Mouse (Mus musculus) neural tube, embryonic 14.5 days (tissue): ENCODE results near the gene Tmem117. TPM values are rescaled to one million over a fixed set of nuclear protein-coding genes. Genes with fewer than 3 reads are reported as not detected.
A peak's percentile ranks its signal among the peaks of the same experiment; 100 is the strongest.

Source experiments
- ATAC-seq: fragments of 200-750 bp; cut with Nextera tagmentation; 2 replicates; pipeline ENCODE4 v1.8.0; 2017; ENCODE audit warnings: low read depth, mild to moderate bottlenecking, moderate TSS enrichment, moderate library complexity
- H3K27ac ChIP-seq: fragments of 300-500 bp; sonication (generic); 2 replicates; pipeline ENCODE4 v1.5.1; 2014; ENCODE audit warnings: low read depth, mild to moderate bottlenecking, control low read depth, low read length, moderate library complexity, mixed read lengths
- H3K27me3 ChIP-seq: fragments of 300-500 bp; sonication (generic); 2 replicates; pipeline ENCODE4 v1.6.1; 2014; ENCODE audit warnings: low read length; ENCODE audit not compliant: control insufficient read depth, insufficient read depth
- H3K36me3 ChIP-seq: fragments of 300-500 bp; sonication (generic); 2 replicates; pipeline ENCODE4 v1.6.1; 2014; ENCODE audit warnings: low read length, mixed read lengths; ENCODE audit not compliant: control insufficient read depth, insufficient read depth
- H3K4me1 ChIP-seq: fragments of 300-500 bp; sonication (generic); 2 replicates; pipeline ENCODE4 v1.6.1; 2014; ENCODE audit warnings: low read length; ENCODE audit not compliant: control insufficient read depth, insufficient read depth
- H3K4me2 ChIP-seq: fragments of 300-500 bp; sonication (generic); 2 replicates; pipeline ENCODE4 v1.6.1; 2014; ENCODE audit warnings: mild to moderate bottlenecking, low read depth, low read length, control low read depth
- H3K4me3 ChIP-seq: fragments of 300-500 bp; sonication (generic); 2 replicates; pipeline ENCODE4 v1.5.1; 2014; ENCODE audit warnings: low read depth, low read length, control low read depth, mixed read lengths
- H3K9ac ChIP-seq: fragments of 300-500 bp; sonication (generic); replicated peaks from 2 replicates; pipeline ENCODE4 v1.6.1; 2014; ENCODE audit warnings: low read depth, mild to moderate bottlenecking, control low read depth, low read length, mixed read lengths
- H3K9me3 ChIP-seq: fragments of 300-500 bp; sonication (generic); 2 replicates; pipeline ENCODE4 v1.6.1; 2016; ENCODE audit warnings: low read length; ENCODE audit not compliant: control insufficient read depth
- WGBS: fragments of 180-500 bp; shearing (Covaris S2); extraction: QIAGEN DNeasy Blood & Tissue Kit; methylation state at CpG from one replicate; pipeline ENCODE4 v1.1.7; 2014; 5-methylcytosine and 5-hydroxymethylcytosine counted together
- polyA plus RNA-seq: library from polyadenylated mRNA; unstranded; fragments of >200 nt; fragmentation: Nextera tagmentation; extraction: Ambion mirVana; gene quantifications from 2 replicates; pipeline ENCODE4 v1.2.1, GENCODE M21; 2014

Tmem117 gene
- polyA plus RNA-seq, 1 experiment from 2014 or later: 19.5 TPM

- Histone ChIP-seq H3K4me3 (no peak overlapping the region), H3K27ac (no peak overlapping the region), H3K9ac (no peak overlapping the region), H3K36me3 (no peaks in the 10 kb centered on the region), H3K9me3 (no peaks in the 10 kb centered on the region), H3K27me3 (no peaks in the 10 kb centered on the region), H3K4me1 (no peaks in the 10 kb centered on the region), H3K4me2 (no peak overlapping the region)
- WGBS: 66% methylated on average over 19 of the region's 19 CpGs
- ATAC-seq: no peak
Measured at GRCm38 (mm10) chr15:94771691-94772090, 142.7 kb downstream of the Tmem117 start.

GRCm38 (mm10) chr15:94776119-94777069 lies 147.4 kb downstream of the Tmem117 start:
- no peak overlapping the region for H3K9ac ChIP-seq
- 32% methylated on average over 17 of the region's 17 CpGs for WGBS
- H3K9me3 ChIP-seq: no peaks in the 10 kb centered on the region
- no peak overlapping the region for H3K27ac ChIP-seq
- H3K27me3 ChIP-seq: no peaks in the 10 kb centered on the region
- no peaks in the 10 kb centered on the region for H3K4me1 ChIP-seq
- H3K4me2 ChIP-seq: no peak overlapping the region
- ATAC-seq: no peak
- H3K36me3 ChIP-seq: no peaks in the 10 kb centered on the region
- H3K4me3 ChIP-seq: no peak overlapping the region

GRCm38 (mm10) chr15:94781556-94781955 lies 152.5 kb downstream of the Tmem117 start:
- Histone ChIP-seq H3K4me3 (no peak overlapping the region), H3K27me3 (no peaks in the 10 kb centered on the region), H3K4me1 (no peaks in the 10 kb centered on the region), H3K9me3 (no peaks in the 10 kb centered on the region), H3K36me3 (no peaks in the 10 kb centered on the region), H3K27ac (no peak overlapping the region), H3K9ac (no peak overlapping the region), H3K4me2 (no peak overlapping the region)
- no peak for ATAC-seq
- WGBS: 39% methylated on average over 1 of the region's 1 CpGs

- no peaks in the 10 kb centered on the region for H3K9me3 ChIP-seq
- H3K9ac ChIP-seq: no peak overlapping the region
- no peaks in the 10 kb centered on the region for H3K36me3 ChIP-seq
- peaks cover 5% of the 10 kb centered on the region; the same call in 1 of the 2 replicates for H3K4me1 ChIP-seq
- WGBS: 81% methylated on average over 8 of the region's 8 CpGs
- no peaks in the 10 kb centered on the region for H3K27me3 ChIP-seq
- no peak overlapping the region for H3K4me2 ChIP-seq
- no peak for ATAC-seq
- H3K4me3 ChIP-seq: no peak overlapping the region
- H3K27ac ChIP-seq: no peak overlapping the region
Measured at GRCm38 (mm10) chr15:94793455-94793854, 164.4 kb downstream of the Tmem117 start.

- no peak for ATAC-seq
- Histone ChIP-seq H3K27ac (no peak overlapping the region), H3K36me3 (no peaks in the 10 kb centered on the region), H3K4me2 (no peak overlapping the region), H3K9ac (no peak overlapping the region), H3K4me3 (no peak overlapping the region), H3K4me1 (peaks cover 5% of the 10 kb centered on the region; the same call in 1 of the 2 replicates), H3K27me3 (no peaks in the 10 kb centered on the region), H3K9me3 (no peaks in the 10 kb centered on the region)
- WGBS: 33% methylated on average over 4 of the region's 4 CpGs
Measured at GRCm38 (mm10) chr15:94795484-94795883, 166.5 kb downstream of the Tmem117 start.

GRCm38 (mm10) chr15:94798236-94798635 lies 169.2 kb downstream of the Tmem117 start:
- Histone ChIP-seq H3K9ac (no peak overlapping the region), H3K9me3 (no peaks in the 10 kb centered on the region), H3K4me1 (peaks cover 6% of the 10 kb centered on the region; the same call in 1 of the 2 replicates), H3K36me3 (no peaks in the 10 kb centered on the region), H3K27ac (no peak overlapping the region), H3K4me3 (no peak overlapping the region), H3K27me3 (no peaks in the 10 kb centered on the region), H3K4me2 (no peak overlapping the region)
- WGBS: 12% methylated on average over 3 of the region's 3 CpGs
- ATAC-seq: no peak

GRCm38 (mm10) chr15:94801462-94801861 lies 172.4 kb downstream of the Tmem117 start:
- H3K4me2 ChIP-seq: no peak overlapping the region
- H3K9me3 ChIP-seq: no peaks in the 10 kb centered on the region
- no peak overlapping the region for H3K9ac ChIP-seq
- peaks cover 9% of the 10 kb centered on the region; the same call in 1 of the 2 replicates for H3K4me1 ChIP-seq
- ATAC-seq: no peak
- no peaks in the 10 kb centered on the region for H3K27me3 ChIP-seq
- H3K27ac ChIP-seq: no peak overlapping the region
- 66% methylated on average over 8 of the region's 8 CpGs for WGBS
- no peak overlapping the region for H3K4me3 ChIP-seq
- H3K36me3 ChIP-seq: no peaks in the 10 kb centered on the region

- no peak overlapping the region for H3K4me2 ChIP-seq
- no peak overlapping the region for H3K4me3 ChIP-seq
- ATAC-seq: no peak
- no peak overlapping the region for H3K27ac ChIP-seq
- H3K9me3 ChIP-seq: no peaks in the 10 kb centered on the region
- H3K36me3 ChIP-seq: no peaks in the 10 kb centered on the region
- peaks cover 9% of the 10 kb centered on the region; the same call in 1 of the 2 replicates for H3K4me1 ChIP-seq
- no peak overlapping the region for H3K9ac ChIP-seq
- 69% methylated on average over 17 of the region's 17 CpGs for WGBS
- H3K27me3 ChIP-seq: no peaks in the 10 kb centered on the region
Measured at GRCm38 (mm10) chr15:94802820-94803219, 173.8 kb downstream of the Tmem117 start.

- H3K36me3 ChIP-seq: no peaks in the 10 kb centered on the region
- ATAC-seq: peak; percentile 68; the same call in 1 of the 2 replicates
Measured at GRCm38 (mm10) chr15:94803624-94804342, 174.8 kb downstream of the Tmem117 start.

More at GRCm38 (mm10) chr15:94803624-94804342, 174.8 kb downstream of the Tmem117 start:
- H3K9ac ChIP-seq: no peak overlapping the region
- WGBS: 20% methylated on average over 17 of the region's 17 CpGs
- no peak overlapping the region for H3K4me3 ChIP-seq
- H3K27ac ChIP-seq: no peak overlapping the region
- H3K9me3 ChIP-seq: no peaks in the 10 kb centered on the region
- no peak overlapping the region; the same call in 1 of the 2 replicates for H3K4me2 ChIP-seq
- no peaks in the 10 kb centered on the region for H3K27me3 ChIP-seq
- H3K4me1 ChIP-seq: peaks cover 9% of the 10 kb centered on the region; the same call in 1 of the 2 replicates
